Comparison of ENCODE assay signal across 17 mouse cellular contexts in genomic region chr11:11140622-11141021, GRCm38 (mm10). TPM values are rescaled to one million over a fixed set of nuclear protein-coding genes. Genes with fewer than 3 reads are reported as not detected.
"Had no signal": no experiment of that assay in that cellular context is flagged by ENCODE, and none has a peak within 500 bp of the region (broad histone marks: within the 10 kb centered on the region; RNA-seq: fewer than 3 reads in every experiment).

No protein-coding gene starts in this region.

- H3K4me3 ChIP-seq: kidney, embryonic 15.5 days; liver, embryonic 13.5 days; midbrain, embryonic 12.5 days; midbrain, embryonic 15.5 days; neural tube, embryonic 12.5 days; neural tube, embryonic 15.5 days had no signal

- H3K36me3 ChIP-seq: kidney, embryonic 15.5 days; liver, embryonic 13.5 days; midbrain, embryonic 12.5 days; midbrain, embryonic 15.5 days; neural tube, embryonic 12.5 days; neural tube, embryonic 15.5 days had no signal

- ATAC-seq: lung, postnatal 0 days; midbrain, embryonic 15.5 days had no signal

- DNase-seq: kidney, adult 8-10 months; kidney, postnatal 10 days; kidney, postnatal 36 days; liver, embryonic 13.5 days; lung, embryonic 14.5 days; right cerebral cortex, adult 18-20 months; right cerebral cortex, postnatal 14 days; right cerebral cortex, postnatal 4 days; thymus, postnatal 25 days had no signal

- H3K27me3 ChIP-seq: kidney, embryonic 15.5 days; liver, embryonic 13.5 days; midbrain, embryonic 12.5 days; midbrain, embryonic 15.5 days; neural tube, embryonic 12.5 days; neural tube, embryonic 15.5 days had no signal

- H3K4me1 ChIP-seq: kidney, embryonic 15.5 days; liver, embryonic 13.5 days; midbrain, embryonic 12.5 days; midbrain, embryonic 15.5 days; neural tube, embryonic 12.5 days; neural tube, embryonic 15.5 days had no signal

- H3K9me3 ChIP-seq: kidney, embryonic 15.5 days; liver, embryonic 13.5 days; midbrain, embryonic 12.5 days; midbrain, embryonic 15.5 days; neural tube, embryonic 12.5 days; neural tube, embryonic 15.5 days had no signal

- H3K27ac ChIP-seq: kidney, embryonic 15.5 days; liver, embryonic 13.5 days; midbrain, embryonic 12.5 days; midbrain, embryonic 15.5 days; neural tube, embryonic 12.5 days; neural tube, embryonic 15.5 days had no signal

- H3K9ac ChIP-seq: kidney, embryonic 15.5 days; liver, embryonic 13.5 days; lung, embryonic 14.5 days; midbrain, embryonic 12.5 days; midbrain, embryonic 15.5 days; neural tube, embryonic 12.5 days; neural tube, embryonic 15.5 days had no signal

RNA-seq across cellular contexts. Expression of gene Vwc2, which starts 26.6 kb away (rescaled TPM):
- total RNA-seq: megakaryocyte, adult 5-6 weeks had no signal
- polyA plus RNA-seq: liver, adult 2 months had no signal
